In genomic region chr16:33567736-33568135, GRCm38 (mm10) we compare ENCODE assay signal across 23 mouse cellular contexts. TPM values are rescaled to one million over a fixed set of nuclear protein-coding genes. Genes with fewer than 3 reads are reported as not detected.
DNase-seq lines count a peak whose midpoint lies in the region; TF ChIP-seq lines count a peak whose summit lies in the region.
"Had no signal": no experiment of that assay in that cellular context is flagged by ENCODE, and none has a peak within 500 bp of the region (broad histone marks: within the 10 kb centered on the region; RNA-seq: fewer than 3 reads in every experiment).

No protein-coding gene starts in this region.

- no peak for DNase-seq in heart, embryonic 10.5 days (ENCODE audit: low spot score)
- DNase-seq in heart, adult 18-20 months: no peak
- peak; percentile 18 for DNase-seq in kidney, postnatal 10 days
- no peak for DNase-seq in kidney, postnatal 4 days
- peak; percentile 74 for DNase-seq in adipocyte (ENCODE audit: low spot score)
- no peak for DNase-seq in thymus, postnatal 4 days
- DNase-seq: adrenal gland, postnatal 10 days; B cell, adult 2 months; cerebellum, adult 18-20 months; heart, postnatal 10 days; layer of hippocampus, postnatal 36 days; lung, embryonic 14.5 days; right cerebral cortex, postnatal 25 days had no signal

- no peak for TF ChIP-seq CTCF in small intestine, adult 2 months (IDR thresholded peaks at IDR 0.05; ENCODE audit: extremely low read depth, insufficient read length, insufficient replicate concordance, low read depth, low read length)

- no peak overlapping the region for H3K4me3 ChIP-seq in heart, embryonic 10.5 days
- no peak overlapping the region for H3K4me3 ChIP-seq in small intestine, adult 2 months (ENCODE audit: low read depth, low read length)
- H3K4me3 ChIP-seq: embryonic facial prominence, embryonic 10.5 days; limb, embryonic 13.5 days; midbrain, embryonic 15.5 days; myocyte; neural tube, embryonic 13.5 days had no signal

- TF ChIP-seq POLR2A in small intestine, adult 2 months (IDR thresholded peaks at IDR 0.05; ENCODE audit: low read depth, low read length): no peak

- 74% methylated on average over 4 of the region's 4 CpGs for WGBS in heart, embryonic 10.5 days
- 64% methylated on average over 4 of the region's 4 CpGs for WGBS in small intestine, adult 2 months

- peak overlapping the region; percentile 26; the same call in 1 of the 2 replicates for H3K27ac ChIP-seq in heart, embryonic 10.5 days
- peak overlapping the region; percentile 67; the same call in 1 of the 2 replicates for H3K27ac ChIP-seq in small intestine, adult 2 months (ENCODE audit: insufficient read depth, low read depth, low read length)
- H3K27ac ChIP-seq: embryonic facial prominence, embryonic 10.5 days; limb, embryonic 13.5 days; liver, embryonic 14.5 days; midbrain, embryonic 15.5 days; neural tube, embryonic 13.5 days had no signal

- H3K9me3 ChIP-seq in heart, embryonic 10.5 days: no peaks in the 10 kb centered on the region
- H3K9me3 ChIP-seq: embryonic facial prominence, embryonic 10.5 days; limb, embryonic 13.5 days; midbrain, embryonic 15.5 days; neural tube, embryonic 13.5 days had no signal

- H3K36me3 ChIP-seq in heart, embryonic 10.5 days: no peaks in the 10 kb centered on the region
- no peaks in the 10 kb centered on the region for H3K36me3 ChIP-seq in small intestine, adult 2 months (ENCODE audit: control insufficient read depth, insufficient read depth, low read length)
- H3K36me3 ChIP-seq: embryonic facial prominence, embryonic 10.5 days; limb, embryonic 13.5 days; midbrain, embryonic 15.5 days; neural tube, embryonic 13.5 days had no signal

- H3K27me3 ChIP-seq in heart, embryonic 10.5 days (ENCODE audit: insufficient read depth, poor library complexity, severe bottlenecking): no peaks in the 10 kb centered on the region
- H3K27me3 ChIP-seq in small intestine, adult 2 months (ENCODE audit: control insufficient read depth, insufficient read depth, low read length): no peaks in the 10 kb centered on the region
- H3K27me3 ChIP-seq: limb, embryonic 13.5 days; midbrain, embryonic 15.5 days; neural tube, embryonic 13.5 days had no signal

- peaks cover 20% of the 10 kb centered on the region for H3K4me1 ChIP-seq in heart, embryonic 10.5 days
- H3K4me1 ChIP-seq in small intestine, adult 2 months (ENCODE audit: control insufficient read depth, insufficient read depth, insufficient read length, low read length): peaks cover 15% of the 10 kb centered on the region
- H3K4me1 ChIP-seq: midbrain, embryonic 15.5 days had no signal

RNA-seq across cellular contexts. Expression of gene Slc12a8, which starts 50.6 kb away (rescaled TPM):
- polyA plus RNA-seq in heart, embryonic 10.5 days (2016; fragmentation: Nextera tagmentation; extraction: Ambion mirVana): 0.99 and 1.6 TPM in 2 replicates
- total RNA-seq in heart, adult 18-20 months (2021): under 1 TPM; 0.31 to 0.47 TPM
- polyA plus RNA-seq in small intestine, adult 2 months (2012; rRNA removed): 20.9 and 46.7 TPM in 2 replicates
- total RNA-seq: common myeloid progenitor, adult 5-6 weeks; megakaryocyte, adult 5-6 weeks; MEL had no signal

Comparison
In these comparisons a context has a peak if more than half of its experiments do, and no peak if none do; other contexts are left out.
1. DNase-seq: peak in kidney, postnatal 10 days (single experiment) and adipocyte (single experiment); none in heart, embryonic 10.5 days (single experiment), heart, adult 18-20 months (0 of 2), kidney, postnatal 4 days (0 of 2) and thymus, postnatal 4 days (single experiment).